Mouse (Mus musculus) forebrain, embryonic 12.5 days (tissue): ENCODE measurements around the gene Olfr54. TPM values are rescaled to one million over a fixed set of nuclear protein-coding genes. Genes with fewer than 3 reads are reported as not detected.
"Not testable (repeated sequence)": the region's sequence is repeated elsewhere in the genome, so short reads cannot be mapped to it uniquely, and the experiment has no call there.

Experiments used
- ATAC-seq: fragments of 200-750 bp; cut with Nextera tagmentation; 2 replicates; pipeline ENCODE4 v1.8.0; 2017; ENCODE audit warnings: moderate TSS enrichment; ENCODE audit not compliant: low FRiP score
- H3K27ac ChIP-seq: fragments of 300-500 bp; sonication (generic); 2 replicates; pipeline ENCODE4 v1.5.1; 2016; ENCODE audit warnings: mild to moderate bottlenecking
- H3K27me3 ChIP-seq: fragments of 300-500 bp; sonication (generic); 2 replicates; pipeline ENCODE4 v1.6.1; 2016; ENCODE audit warnings: mild to moderate bottlenecking
- H3K36me3 ChIP-seq: fragments of 300-500 bp; sonication (generic); replicated peaks from 2 replicates; pipeline ENCODE4 v1.6.1; 2016; ENCODE audit warnings: mild to moderate bottlenecking
- H3K4me1 ChIP-seq: fragments of 300-500 bp; sonication (generic); 2 replicates; pipeline ENCODE4 v1.6.1; 2016
- H3K4me2 ChIP-seq: fragments of 300-500 bp; sonication (generic); 2 replicates; pipeline ENCODE4 v1.6.1; 2016; ENCODE audit warnings: mild to moderate bottlenecking, moderate library complexity
- H3K4me3 ChIP-seq: fragments of 300-500 bp; sonication (generic); replicated peaks from 2 replicates; pipeline ENCODE4 v1.5.1; 2016; ENCODE audit warnings: mild to moderate bottlenecking
- H3K9ac ChIP-seq: fragments of 300-500 bp; sonication (generic); 2 replicates; pipeline ENCODE4 v1.6.1; 2016; ENCODE audit warnings: mild to moderate bottlenecking
- H3K9me3 ChIP-seq: fragments of 300-500 bp; sonication (generic); 2 replicates; pipeline ENCODE4 v1.6.1; 2016
- WGBS: fragments of 180-500 bp; shearing (Covaris S2); methylation state at CpG from one replicate; pipeline ENCODE4 v1.1.7; 2016; 5-methylcytosine and 5-hydroxymethylcytosine counted together
- polyA plus RNA-seq: library from polyadenylated mRNA; unstranded; fragments of >200 nt; fragmentation: Nextera tagmentation; extraction: Ambion mirVana; gene quantifications from 2 replicates; pipeline ENCODE4 v1.2.1, GENCODE M21; 2016

The Olfr54 gene
- polyA plus RNA-seq, 1 experiment from 2014 or later: not detected

DNA sequence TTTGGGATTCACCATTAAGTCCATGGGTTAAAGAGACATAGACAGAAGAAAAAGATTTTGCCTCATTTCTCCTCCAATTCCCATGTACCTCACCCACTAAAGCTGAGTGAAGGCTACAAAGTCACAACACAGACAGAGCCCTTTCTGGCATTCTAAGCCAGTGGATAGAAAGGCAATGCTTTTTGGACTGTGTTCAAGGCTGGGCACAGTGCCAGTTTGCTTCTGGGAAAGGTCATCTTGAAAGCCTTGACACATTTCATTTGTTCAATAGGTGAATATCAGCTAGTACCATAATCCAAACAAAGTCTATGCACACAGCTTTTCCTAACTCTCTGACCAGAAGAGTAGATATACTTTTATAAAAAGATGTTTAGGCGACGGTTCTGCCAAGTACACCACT lies 21.9 kb downstream of the Olfr54 start:
- H3K4me2 ChIP-seq: no peak overlapping the region
- ATAC-seq: no peak
- no peak overlapping the region for H3K27ac ChIP-seq
- WGBS: 95% methylated on average over 2 of the region's 2 CpGs
- no peaks in the 10 kb centered on the region for H3K36me3 ChIP-seq
- H3K27me3 ChIP-seq: no peaks in the 10 kb centered on the region
- H3K4me1 ChIP-seq: no peaks in the 10 kb centered on the region
- no peaks in the 10 kb centered on the region for H3K9me3 ChIP-seq
- H3K9ac ChIP-seq: no peak overlapping the region
- no peak overlapping the region for H3K4me3 ChIP-seq

DNA sequence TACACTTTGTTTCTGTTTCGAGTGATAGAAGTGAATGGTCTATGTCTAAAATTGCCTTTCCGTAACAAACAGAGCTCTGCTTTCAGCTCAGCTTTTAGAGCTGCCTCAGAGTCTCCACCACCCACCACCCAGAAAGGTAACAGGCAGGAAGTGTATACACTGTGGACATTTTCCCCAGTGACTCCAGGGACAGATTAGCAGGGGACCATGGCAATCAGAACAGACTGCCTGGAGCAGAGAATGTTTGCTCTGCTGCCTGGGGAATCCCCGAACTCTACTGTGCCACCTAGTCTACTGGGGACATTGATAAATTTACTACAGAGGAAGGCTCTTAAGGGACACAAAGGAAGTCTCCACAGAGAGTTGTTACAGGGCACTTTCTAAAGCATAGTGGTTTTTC lies 30.7 kb downstream of the Olfr54 start:
- H3K27ac ChIP-seq, H3K27me3 ChIP-seq, H3K36me3 ChIP-seq, H3K4me1 ChIP-seq, H3K4me3 ChIP-seq, H3K4me2 ChIP-seq, H3K9me3 ChIP-seq, H3K9ac ChIP-seq, ATAC-seq: not testable (repeated sequence)
- WGBS: 83% methylated on average over 3 of the region's 3 CpGs

DNA sequence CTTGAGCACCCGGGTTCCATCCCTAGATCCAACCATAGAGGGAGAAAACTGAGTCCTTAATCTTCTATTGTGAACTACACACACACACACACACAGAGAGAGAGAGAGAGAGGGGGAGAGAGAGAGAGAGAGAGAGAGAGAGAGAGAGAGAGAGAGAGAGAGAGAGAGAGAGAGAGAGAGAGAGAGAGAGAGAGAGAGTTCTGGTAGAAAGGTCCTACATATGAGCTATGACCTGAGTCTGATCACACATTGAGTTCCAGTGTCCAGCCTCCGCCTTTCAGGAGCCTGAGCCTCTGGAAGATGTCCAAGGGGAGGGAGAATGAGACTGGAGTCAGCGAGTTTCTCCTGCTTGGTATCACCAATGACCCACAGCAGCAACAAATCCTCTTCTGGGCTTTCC lies 33.8 kb downstream of the Olfr54 start, which contains the start of gene Olfr1375:
Gene Olfr1375, plus strand, starts transcription at position 301 of the 400 bp plus-strand sequence.
- not testable (repeated sequence) for H3K4me2 ChIP-seq, H3K36me3 ChIP-seq, H3K4me1 ChIP-seq, ATAC-seq, H3K27ac ChIP-seq, H3K27me3 ChIP-seq, H3K4me3 ChIP-seq, H3K9me3 ChIP-seq, H3K9ac ChIP-seq
- 75% methylated on average over 3 of the region's 3 CpGs for WGBS

DNA sequence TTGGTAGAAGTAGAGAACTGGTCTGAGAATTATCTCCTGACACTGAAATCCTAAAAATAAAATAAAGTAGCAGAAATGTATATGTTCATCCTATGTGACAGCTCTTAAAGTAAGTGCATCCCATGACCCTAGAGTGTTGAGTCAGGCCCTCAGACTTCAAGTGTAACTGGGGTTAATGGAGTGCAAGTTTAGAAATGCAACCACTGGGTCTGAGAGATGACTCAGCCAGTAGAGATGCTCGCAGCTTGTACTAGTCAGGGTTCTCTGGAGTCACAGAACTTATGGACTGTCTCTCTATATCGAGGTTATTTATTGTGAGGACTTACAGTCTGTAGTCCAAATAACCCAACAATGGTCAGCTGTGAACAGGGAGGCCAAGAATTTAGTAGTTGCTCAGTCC lies 37.6 kb downstream of the Olfr54 start:
- Histone ChIP-seq H3K9ac (no peak overlapping the region), H3K4me2 (no peak overlapping the region), H3K4me1 (no peaks in the 10 kb centered on the region), H3K9me3 (no peaks in the 10 kb centered on the region), H3K27me3 (no peaks in the 10 kb centered on the region), H3K27ac (no peak overlapping the region), H3K4me3 (no peak overlapping the region), H3K36me3 (no peaks in the 10 kb centered on the region)
- WGBS: 72% methylated on average over 2 of the region's 2 CpGs
- ATAC-seq: no peak

DNA sequence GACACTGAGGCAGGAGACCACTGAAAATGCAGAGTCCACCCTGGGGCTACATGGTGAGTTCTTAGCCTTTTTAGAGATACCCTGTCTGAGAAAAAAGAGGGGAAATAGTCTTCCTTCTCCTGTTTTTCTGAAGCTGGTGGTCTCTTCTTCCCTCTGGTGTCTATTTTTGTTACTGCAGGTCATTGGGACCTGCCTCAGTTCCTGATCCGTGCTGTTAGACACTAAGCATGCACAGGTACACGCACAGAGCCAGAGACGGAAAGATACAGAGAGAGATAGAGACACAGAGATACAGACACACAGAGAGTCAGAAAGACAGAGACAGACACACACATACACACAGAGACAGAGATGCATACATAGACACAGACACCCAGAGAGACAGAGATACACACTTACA lies 39.2 kb downstream of the Olfr54 start:
- Histone ChIP-seq H3K4me3 (no peak overlapping the region), H3K4me1 (no peaks in the 10 kb centered on the region), H3K36me3 (no peaks in the 10 kb centered on the region), H3K9ac (no peak overlapping the region), H3K27ac (no peak overlapping the region), H3K9me3 (no peaks in the 10 kb centered on the region), H3K4me2 (no peak overlapping the region), H3K27me3 (no peaks in the 10 kb centered on the region)
- 50% methylated on average over 3 of the region's 3 CpGs for WGBS
- ATAC-seq: no peak

DNA sequence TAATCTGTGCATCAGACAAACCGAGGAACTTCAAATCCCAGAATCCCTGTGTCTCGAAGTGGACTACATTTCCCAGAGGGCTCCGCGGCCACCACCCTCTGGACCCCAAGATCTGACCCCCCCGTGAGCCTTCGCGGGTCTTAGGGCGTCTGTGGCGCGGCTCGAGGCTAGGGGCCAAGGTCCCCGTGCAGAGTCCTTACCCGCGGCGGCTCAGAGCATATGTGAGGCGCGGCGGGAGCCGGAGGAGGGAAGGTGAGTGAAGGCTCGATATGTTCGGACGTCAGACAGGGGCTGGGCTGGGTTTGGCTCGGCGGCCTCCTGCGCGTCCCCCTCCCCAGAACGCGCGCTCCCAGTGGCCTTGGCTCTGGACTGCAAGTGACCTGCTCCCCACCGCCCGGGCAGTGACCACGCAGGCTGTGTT lies 45.1 kb downstream of the Olfr54 start, which contains the start of gene Zfp354a:
Gene Zfp354a, plus strand, starts transcription at position 107 of the 421 bp plus-strand sequence.
- peak; percentile 91 for ATAC-seq
- H3K4me2 ChIP-seq: peak within 1 kb of the TSS; percentile 83
- H3K9me3 ChIP-seq: no peaks in the 10 kb centered on the region
- H3K27ac ChIP-seq: peak within 1 kb of the TSS; percentile 50; the same call in 1 of the 2 replicates
- peak within 1 kb of the TSS; percentile 78 for H3K9ac ChIP-seq
- no peaks in the 10 kb centered on the region for H3K27me3 ChIP-seq
- peak within 1 kb of the TSS; percentile 78 for H3K4me3 ChIP-seq
- under 1% methylated on average over 32 of the region's 32 CpGs for WGBS
- H3K36me3 ChIP-seq: peaks cover 20% of the 10 kb centered on the region
- H3K4me1 ChIP-seq: peaks cover 11% of the 10 kb centered on the region

DNA sequence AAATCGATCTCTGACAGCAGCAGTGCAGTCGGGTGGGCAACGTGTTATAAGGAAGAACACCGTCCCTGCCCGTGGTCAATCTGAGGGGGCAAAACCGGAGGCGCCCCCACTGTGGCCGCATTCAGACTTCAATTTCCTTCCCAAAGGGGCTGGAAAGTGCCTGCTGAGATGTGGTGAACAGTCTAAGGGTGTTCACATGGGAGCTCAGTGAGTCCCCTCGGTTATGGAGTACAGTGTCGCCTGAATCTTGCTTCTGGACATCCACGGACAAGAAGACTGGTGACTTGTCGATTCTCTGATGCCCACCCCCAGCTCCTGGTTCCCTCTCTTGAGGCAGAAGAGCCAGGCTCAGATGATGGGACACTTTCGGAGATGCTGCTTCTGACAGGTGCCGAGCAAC lies 45.6 kb downstream of the Olfr54 start:
- no peaks in the 10 kb centered on the region for H3K27me3 ChIP-seq
- peak overlapping the region; percentile 78 for H3K9ac ChIP-seq
- peaks cover 24% of the 10 kb centered on the region for H3K36me3 ChIP-seq
- WGBS: 20% methylated on average over 14 of the region's 14 CpGs
- H3K4me2 ChIP-seq: peak overlapping the region; percentile 83
- peak overlapping the region; percentile 78 for H3K4me3 ChIP-seq
- no peaks in the 10 kb centered on the region for H3K9me3 ChIP-seq
- H3K4me1 ChIP-seq: peaks cover 11% of the 10 kb centered on the region
- peak; percentile 51 for ATAC-seq
- 0 out of 2 replicates have a peak overlapping the region, but pooled peaks have one; percentile 50 for H3K27ac ChIP-seq

DNA sequence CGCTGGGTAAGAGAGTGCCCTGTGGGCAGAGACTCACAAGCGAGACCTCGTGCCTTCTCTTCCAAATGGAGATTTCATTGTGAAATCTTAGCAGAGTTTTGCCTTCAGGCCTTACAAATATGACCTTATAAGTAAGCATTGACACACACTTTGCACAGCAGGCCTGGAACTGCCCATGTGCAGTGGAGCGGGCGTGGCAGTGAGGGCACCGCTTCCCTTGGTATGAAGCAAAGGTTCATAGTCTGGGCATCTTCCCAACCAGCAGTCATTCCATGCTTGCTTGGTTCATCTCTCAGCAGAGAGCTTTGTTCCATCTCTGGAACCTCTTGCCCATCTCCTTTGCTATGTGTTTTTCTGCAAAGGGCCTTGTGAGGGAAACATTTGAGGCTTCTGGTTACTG lies 46.9 kb downstream of the Olfr54 start:
- Histone ChIP-seq H3K9ac (no peak overlapping the region), H3K27me3 (no peaks in the 10 kb centered on the region), H3K9me3 (no peaks in the 10 kb centered on the region), H3K27ac (no peak overlapping the region), H3K4me1 (peaks cover 11% of the 10 kb centered on the region), H3K36me3 (peaks cover 37% of the 10 kb centered on the region), H3K4me2 (no peak overlapping the region), H3K4me3 (no peak overlapping the region)
- ATAC-seq: no peak
- WGBS: 92% methylated on average over 6 of the region's 6 CpGs

DNA sequence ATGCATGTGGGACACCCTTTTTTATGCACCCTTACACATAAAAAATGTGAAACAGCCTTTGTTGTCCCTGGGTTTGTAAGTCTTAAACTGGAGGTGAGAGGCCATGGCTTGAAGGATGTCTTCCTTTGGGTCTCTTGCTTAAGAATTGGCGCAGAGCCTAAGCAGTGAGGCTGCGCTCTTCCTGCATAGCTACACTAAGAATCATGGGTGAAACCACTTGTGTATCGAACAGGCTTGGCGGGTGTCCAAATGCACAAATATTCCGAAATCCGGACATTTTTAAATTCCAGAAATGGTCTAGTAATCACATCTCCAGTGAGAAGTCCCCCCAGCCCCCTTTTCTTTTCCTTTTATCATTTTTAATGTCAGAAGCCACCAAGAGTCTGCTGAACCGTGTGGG lies 49.2 kb downstream of the Olfr54 start:
- H3K27ac ChIP-seq: no peak overlapping the region
- peaks cover 55% of the 10 kb centered on the region for H3K36me3 ChIP-seq
- no peaks in the 10 kb centered on the region for H3K27me3 ChIP-seq
- H3K9me3 ChIP-seq: no peaks in the 10 kb centered on the region
- no peak overlapping the region for H3K9ac ChIP-seq
- no peak for ATAC-seq
- WGBS: 94% methylated on average over 7 of the region's 7 CpGs
- no peak overlapping the region for H3K4me2 ChIP-seq
- peaks cover 11% of the 10 kb centered on the region for H3K4me1 ChIP-seq
- H3K4me3 ChIP-seq: no peak overlapping the region

DNA sequence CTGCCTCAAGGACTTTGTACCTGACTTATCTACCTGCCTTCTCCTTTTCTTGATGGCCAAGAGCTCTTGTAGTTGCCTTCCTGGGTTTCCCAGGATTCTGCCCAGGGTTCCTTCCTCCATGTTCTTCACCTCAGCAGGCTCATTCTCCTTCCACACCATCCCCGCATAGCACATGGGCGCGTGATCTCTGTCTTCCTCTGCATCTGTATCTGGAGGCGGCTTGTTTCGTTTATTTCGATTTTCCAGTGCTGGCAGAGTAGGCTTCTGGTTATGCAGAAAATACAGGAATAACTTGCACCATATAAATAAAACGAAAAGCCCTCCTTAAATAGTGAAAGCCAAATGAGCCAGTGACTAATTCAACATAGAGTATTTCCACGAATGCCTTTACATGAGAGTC lies 49.8 kb downstream of the Olfr54 start:
- Histone ChIP-seq H3K27ac (no peak overlapping the region), H3K36me3 (peaks cover 61% of the 10 kb centered on the region), H3K4me3 (no peak overlapping the region), H3K4me2 (no peak overlapping the region), H3K4me1 (peaks cover 11% of the 10 kb centered on the region), H3K9ac (no peak overlapping the region), H3K9me3 (no peaks in the 10 kb centered on the region), H3K27me3 (no peaks in the 10 kb centered on the region)
- no peak for ATAC-seq
- 95% methylated on average over 8 of the region's 8 CpGs for WGBS

Other genes starting within 250 kb of the Olfr54 start
- 49.6 and 55.9 TPM in 2 replicates for gene Zfp354c, start 186.5 kb upstream of the Olfr54 start, polyA plus RNA-seq
- 1.3 TPM in 2 replicates for gene Zfp879, start 172.7 kb upstream of the Olfr54 start, polyA plus RNA-seq
- gene Grm6, start 163.6 kb upstream of the Olfr54 start, polyA plus RNA-seq: not detected in 2 replicates
- gene Zfp454, start 126.6 kb upstream of the Olfr54 start, polyA plus RNA-seq: 14.8 and 15.8 TPM in 2 replicates
- gene Zfp2, start 98.1 kb upstream of the Olfr54 start, polyA plus RNA-seq: 34.8 and 42.0 TPM in 2 replicates
- gene Zfp354b, start 82.6 kb upstream of the Olfr54 start, polyA plus RNA-seq: 1.7 and 2.2 TPM in 2 replicates
- gene 4933414I15Rik, start 70.5 kb upstream of the Olfr54 start, polyA plus RNA-seq: not detected in 2 replicates
- not detected in 2 replicates for gene Prop1, start 60.5 kb upstream of the Olfr54 start, polyA plus RNA-seq
- gene Olfr1378, start 47.7 kb upstream of the Olfr54 start, polyA plus RNA-seq: not detected in 2 replicates
- gene Olfr1377, start 32.3 kb upstream of the Olfr54 start, polyA plus RNA-seq: 0.09 TPM in 1 of 2 replicates, not detected in the other
- not detected in 2 replicates for gene Olfr51, start 10.6 kb upstream of the Olfr54 start, polyA plus RNA-seq
- not detected in 2 replicates for gene Olfr1375, start 33.9 kb downstream of the Olfr54 start, polyA plus RNA-seq
- gene Zfp354a, start 45.0 kb downstream of the Olfr54 start, polyA plus RNA-seq: 8.7 and 9.5 TPM in 2 replicates
- gene Gm12569, start 206.2 kb downstream of the Olfr54 start, polyA plus RNA-seq: not detected in 2 replicates
- gene Clk4, start 247.5 kb downstream of the Olfr54 start, polyA plus RNA-seq: 141 and 153 TPM in 2 replicates
- 0.37 TPM in 1 of 2 replicates, not detected in the other for gene BC049762, start 248.8 kb downstream of the Olfr54 start, polyA plus RNA-seq